Mouse (Mus musculus): ENCODE data around the gene Ptprk.

Ptprk gene

DNA sequence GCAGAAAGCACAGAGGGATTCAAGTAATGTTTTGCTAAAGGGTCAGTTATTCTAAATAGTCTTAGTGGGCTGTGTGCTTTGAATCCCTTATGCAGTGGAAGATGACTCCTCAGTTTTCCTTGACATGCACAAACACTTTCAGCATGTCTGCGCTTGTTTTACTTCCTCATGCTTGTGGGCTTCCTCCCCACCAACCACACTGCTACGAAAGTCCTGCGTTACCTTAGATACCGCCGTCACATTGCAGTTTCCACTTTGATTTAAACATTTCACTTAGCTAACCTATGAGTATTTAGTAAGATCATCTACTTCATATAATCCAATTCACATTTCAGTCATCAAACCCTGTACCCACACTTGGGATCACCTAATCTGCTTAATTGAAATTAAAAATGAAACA, 441.5 kb downstream of the Ptprk start:
- no peak for DNase-seq (ENCODE audit: low read depth in 1 of 2, low spot score in 2 of 2)

GRCm38 (mm10) chr10:28518297-28518696, 443.7 kb downstream of the Ptprk start:
- no peak for DNase-seq (ENCODE audit: low read depth in 1 of 2, low spot score in 2 of 2)

- DNase-seq (ENCODE audit: low read depth in 1 of 2, low spot score in 2 of 2), result no peak
Observed at GRCm38 (mm10) chr10:28519861-28520260, 445.2 kb downstream of the Ptprk start.

- DNase-seq (ENCODE audit: low read depth in 1 of 2, low spot score in 2 of 2), result no peak
Observed at GRCm38 (mm10) chr10:28523992-28524735, 449.5 kb downstream of the Ptprk start.

DNA sequence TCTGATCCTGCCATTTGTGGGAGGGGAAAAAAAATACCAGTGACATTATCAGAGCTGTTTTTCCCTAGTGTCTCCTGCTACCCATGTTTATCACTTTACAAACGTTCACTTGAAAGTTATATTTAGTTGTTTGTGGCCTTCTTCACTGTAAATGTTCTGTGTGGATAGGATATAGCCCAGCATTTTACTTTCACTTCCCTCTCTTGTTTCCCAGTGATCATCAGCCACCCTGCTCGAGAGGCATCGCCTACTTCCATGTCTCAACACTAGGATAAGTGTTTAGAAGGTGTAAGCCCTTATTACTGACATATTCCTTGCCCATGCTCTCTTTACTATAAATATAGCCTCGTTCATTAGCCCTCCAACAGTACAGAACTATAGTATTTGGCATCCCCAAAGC, 466.0 kb downstream of the Ptprk start:
- DNase-seq (ENCODE audit: low read depth in 1 of 2, low spot score in 2 of 2), result no peak

GRCm38 (mm10) chr10:28542754-28543153, 468.1 kb downstream of the Ptprk start:
- no peak for DNase-seq (ENCODE audit: low read depth in 1 of 2, low spot score in 2 of 2)

- DNase-seq (ENCODE audit: low read depth in 1 of 2, low spot score in 2 of 2), result no peak
Observed at GRCm38 (mm10) chr10:28550549-28550948, 475.9 kb downstream of the Ptprk start.

DNA sequence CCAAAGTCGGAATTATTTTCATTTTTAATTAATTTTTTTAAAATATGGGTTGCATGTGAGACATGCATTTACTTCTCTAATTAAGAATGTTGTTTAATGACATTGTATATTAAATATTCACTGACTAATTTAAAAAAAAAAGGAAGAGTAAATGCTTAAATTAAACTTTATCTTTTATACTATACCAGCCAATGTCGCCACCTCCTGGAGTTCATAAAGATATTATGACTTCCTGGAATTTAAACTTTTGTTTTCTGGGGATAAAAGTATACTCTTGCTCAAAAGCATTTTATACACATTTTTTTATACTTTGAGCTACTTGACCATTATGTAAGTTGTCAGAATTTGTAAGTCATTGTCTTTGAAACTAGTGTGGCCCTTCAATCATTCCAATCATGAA, 477.4 kb downstream of the Ptprk start:
- no peak for DNase-seq (ENCODE audit: low read depth in 1 of 2, low spot score in 2 of 2)

DNA sequence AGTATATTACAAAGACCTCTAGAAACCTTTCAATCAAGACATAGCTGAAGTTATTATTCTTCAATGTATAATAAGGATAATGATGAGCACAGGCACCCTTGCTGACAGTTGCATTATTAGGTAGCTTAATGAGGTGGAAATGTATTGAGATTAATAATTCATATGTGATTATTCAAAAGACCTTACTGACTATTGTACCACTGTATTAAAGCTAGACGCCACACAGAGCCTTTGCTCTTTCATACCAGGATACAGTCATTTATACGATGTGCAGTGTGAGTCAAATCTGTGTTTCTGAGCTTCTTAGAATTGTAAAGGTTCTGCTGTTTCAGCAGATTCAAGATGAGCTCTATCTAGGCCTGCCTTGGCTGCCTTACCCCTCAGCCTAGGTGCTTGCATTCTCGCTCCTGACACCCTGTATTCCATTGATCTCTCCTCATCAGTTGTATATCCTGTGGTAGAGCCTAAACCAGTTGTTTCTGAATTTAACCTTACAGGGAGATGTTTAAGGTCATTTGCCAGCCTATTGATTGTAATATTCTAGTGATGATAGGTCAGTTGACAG, 489.6 kb downstream of the Ptprk start:
- no peak for DNase-seq (ENCODE audit: low read depth in 1 of 2, low spot score in 2 of 2)

DNA sequence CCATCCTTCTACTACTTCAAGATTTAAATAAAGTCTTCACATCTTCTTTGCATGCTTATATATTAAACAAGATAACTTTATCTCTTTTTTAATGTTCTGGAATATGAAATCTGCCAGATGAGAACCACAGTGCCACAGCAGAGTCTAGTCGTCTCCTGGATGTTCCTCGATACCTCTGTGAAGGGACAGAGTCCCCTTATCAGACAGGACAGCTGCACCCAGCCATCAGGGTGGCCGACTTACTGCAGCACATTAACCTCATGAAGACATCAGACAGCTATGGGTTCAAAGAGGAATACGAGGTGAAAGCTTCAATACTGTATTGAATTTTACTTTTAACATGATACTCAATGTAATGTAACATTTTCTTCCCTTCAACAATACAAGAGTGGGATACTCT, 491.8 kb downstream of the Ptprk start:
- DNase-seq (ENCODE audit: low read depth in 1 of 2, low spot score in 2 of 2), result no peak

GRCm38 (mm10) chr10:28566828-28567227, 492.2 kb downstream of the Ptprk start:
- no peak for DNase-seq (ENCODE audit: low read depth in 1 of 2, low spot score in 2 of 2)

GRCm38 (mm10) chr10:28567441-28567840, 492.8 kb downstream of the Ptprk start:
- no peak for DNase-seq (ENCODE audit: low read depth in 1 of 2, low spot score in 2 of 2)

- DNase-seq (ENCODE audit: low read depth in 1 of 2, low spot score in 2 of 2), result no peak
Observed at GRCm38 (mm10) chr10:28568047-28568446, 493.4 kb downstream of the Ptprk start.

DNA sequence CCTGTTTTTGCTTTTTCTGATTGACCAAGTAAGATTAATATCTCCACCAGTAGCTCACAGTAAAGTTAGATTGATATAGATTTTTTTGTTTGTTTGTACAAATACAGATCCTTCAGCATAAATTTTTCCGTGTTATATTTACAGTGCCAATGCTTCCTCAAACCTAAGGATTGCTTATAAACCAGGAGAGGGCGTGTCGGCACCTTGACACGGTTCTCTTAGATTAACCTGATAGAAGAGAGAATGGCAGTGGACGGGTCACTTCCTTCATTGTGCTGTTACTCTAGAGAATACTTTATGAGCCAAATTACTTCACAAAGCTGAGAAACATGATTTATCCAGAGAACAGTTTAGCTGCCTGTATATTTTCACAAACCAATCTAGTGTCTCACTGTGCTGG, 505.0 kb downstream of the Ptprk start:
- no peak for DNase-seq (ENCODE audit: low read depth in 1 of 2, low spot score in 2 of 2)

GRCm38 (mm10) chr10:28586565-28587138, 512.0 kb downstream of the Ptprk start:
- no peak for DNase-seq (ENCODE audit: low read depth in 1 of 2, low spot score in 2 of 2)

DNA sequence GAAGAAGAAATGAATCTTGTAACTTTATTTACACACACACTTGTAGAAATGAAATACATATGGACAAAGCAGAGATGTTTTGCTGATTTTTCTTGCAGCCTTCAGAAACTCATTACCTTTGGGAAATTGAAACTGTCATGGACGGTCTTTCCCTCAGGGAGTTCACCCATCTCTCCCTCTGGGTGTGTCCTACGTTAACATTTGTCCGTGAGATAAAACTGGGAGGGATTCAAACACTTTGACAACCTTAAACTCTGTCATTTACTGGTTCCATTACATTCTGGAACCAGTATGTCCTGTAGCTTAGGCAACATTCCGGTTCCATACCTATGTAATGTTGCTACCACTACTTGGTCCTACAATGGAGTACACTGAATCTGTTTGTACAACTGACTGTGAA, 513.8 kb downstream of the Ptprk start:
- no peak for DNase-seq (ENCODE audit: low read depth in 1 of 2, low spot score in 2 of 2)

DNA sequence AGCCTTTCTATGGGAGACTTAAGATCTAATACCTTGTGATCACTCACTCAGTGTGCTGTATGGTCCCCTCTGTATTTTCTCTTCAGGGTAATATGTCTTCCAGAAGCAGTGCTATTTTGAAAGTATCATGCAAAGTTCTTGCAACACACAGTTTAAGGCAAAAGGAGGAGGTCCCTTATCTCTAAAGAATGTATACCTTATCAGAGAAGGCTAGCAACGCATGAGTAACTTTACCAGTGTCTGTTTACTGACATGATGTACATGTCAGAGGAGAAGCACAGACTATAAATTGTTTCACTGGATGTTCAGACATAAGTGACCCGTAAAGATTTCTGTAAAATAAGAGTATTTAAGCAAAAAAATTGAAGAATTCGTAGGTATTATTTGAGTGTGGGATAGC, 516.2 kb downstream of the Ptprk start:
- DNase-seq (ENCODE audit: low read depth in 1 of 2, low spot score in 2 of 2), result no peak

DNA sequence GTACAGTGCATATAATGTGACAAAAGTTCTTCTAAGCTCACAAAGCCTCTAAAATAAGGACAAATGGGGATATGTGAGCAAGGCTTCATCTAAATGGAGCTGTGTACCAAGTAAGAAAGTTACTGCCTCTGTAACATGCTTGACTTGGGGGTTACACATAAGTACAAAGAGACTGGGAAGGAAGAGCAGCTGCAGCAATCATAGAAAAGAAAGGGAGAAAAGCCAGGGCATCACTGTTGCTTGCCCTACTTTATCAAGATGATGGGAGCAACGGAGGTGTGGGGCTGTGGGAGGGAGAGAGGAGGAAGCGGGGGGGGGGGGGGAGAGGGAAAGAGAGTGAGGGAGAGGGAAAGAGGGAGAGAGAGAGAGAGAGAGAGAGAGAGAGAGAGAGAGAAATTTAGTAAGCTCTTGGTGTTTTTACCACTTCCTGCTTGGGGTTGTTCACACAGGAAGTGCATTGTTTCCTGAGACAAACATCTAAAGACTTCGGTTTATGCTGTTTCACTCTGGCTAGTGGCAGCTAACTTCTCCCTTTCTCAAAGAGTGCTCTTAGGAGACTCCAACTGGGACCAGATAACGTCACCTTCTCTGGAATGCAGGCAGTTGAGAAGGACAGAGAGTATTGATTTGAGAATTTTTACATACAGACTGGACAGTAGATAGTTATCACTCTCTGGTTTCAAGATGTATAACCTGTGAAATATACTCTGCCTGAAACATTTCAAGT, 519.1 kb downstream of the Ptprk start:
- DNase-seq (ENCODE audit: low read depth in 1 of 2, low spot score in 2 of 2), result no peak

- DNase-seq (ENCODE audit: low read depth in 1 of 2, low spot score in 2 of 2), result no peak
Observed at GRCm38 (mm10) chr10:28596897-28597296, 522.3 kb downstream of the Ptprk start.

DNA sequence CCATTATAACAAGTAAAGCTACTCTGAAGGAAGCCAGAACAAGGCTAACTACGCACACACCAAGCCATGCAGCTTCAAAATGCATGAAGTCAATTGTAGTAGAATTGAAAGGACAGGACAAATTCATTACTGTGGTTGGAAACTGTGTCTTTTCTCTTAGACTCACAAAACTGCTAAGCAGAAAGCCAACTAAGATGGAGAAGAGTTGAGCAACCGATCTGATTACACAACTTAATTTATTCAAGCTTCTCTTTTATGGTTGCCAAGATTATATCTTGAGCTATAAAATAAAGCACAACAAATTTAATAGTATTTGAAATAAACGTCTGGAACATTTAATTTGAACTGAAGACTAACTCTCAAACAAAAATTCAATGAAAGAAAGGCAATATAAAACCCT, 534.5 kb downstream of the Ptprk start:
- DNase-seq (ENCODE audit: low read depth in 1 of 2, low spot score in 2 of 2), result no peak

DNA sequence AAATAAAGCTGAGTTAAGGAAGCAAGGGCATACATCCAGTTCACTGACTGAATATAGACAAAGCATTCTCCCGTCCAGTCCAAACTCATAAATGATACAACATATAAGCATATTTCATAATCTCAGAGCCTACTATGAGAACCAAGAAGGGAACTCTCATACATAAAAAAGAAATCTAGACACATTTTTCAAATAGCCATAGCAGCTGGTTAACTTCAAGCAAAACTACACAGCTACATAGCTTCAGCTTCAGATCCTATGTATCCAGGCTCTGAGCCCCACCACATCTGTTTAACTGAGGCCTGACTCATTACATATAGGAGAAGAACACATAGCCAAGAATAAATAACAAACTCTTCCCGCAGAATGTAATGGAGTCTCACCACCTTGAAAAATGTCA, 539.8 kb downstream of the Ptprk start:
- DNase-seq (ENCODE audit: low read depth in 1 of 2, low spot score in 2 of 2), result no peak

DNA sequence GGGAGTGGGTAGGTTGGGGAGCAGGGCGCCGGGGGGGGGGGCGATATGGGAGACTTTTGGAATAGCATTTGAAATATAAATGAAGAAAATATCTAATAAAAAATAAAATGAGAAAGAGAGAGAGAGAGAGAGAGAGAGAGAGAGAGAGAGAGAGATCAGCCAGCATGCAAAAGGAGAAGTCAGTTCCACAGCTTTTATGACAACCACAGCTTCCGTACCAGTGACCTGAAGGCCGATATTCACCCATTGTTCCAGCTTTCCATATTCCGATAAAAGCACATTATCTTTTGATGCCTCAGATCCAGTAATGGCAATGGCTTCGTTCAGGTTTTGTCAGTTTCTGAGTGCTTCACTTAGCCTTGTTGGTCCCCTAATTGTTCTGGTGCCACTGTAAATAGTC, 542.6 kb downstream of the Ptprk start:
- DNase-seq (ENCODE audit: low read depth in 1 of 2, low spot score in 2 of 2), result no peak
